Mouse (Mus musculus) forelimb bud, embryonic 11.5 days (tissue): ENCODE data around the gene Ccdc38.

Experiments
- DNase-seq: peaks from one replicate; pipeline ENCODE4 v3.0.0-alpha.2; 2012; ENCODE audit warnings: low read depth, low spot score

The Ccdc38 gene

DNA sequence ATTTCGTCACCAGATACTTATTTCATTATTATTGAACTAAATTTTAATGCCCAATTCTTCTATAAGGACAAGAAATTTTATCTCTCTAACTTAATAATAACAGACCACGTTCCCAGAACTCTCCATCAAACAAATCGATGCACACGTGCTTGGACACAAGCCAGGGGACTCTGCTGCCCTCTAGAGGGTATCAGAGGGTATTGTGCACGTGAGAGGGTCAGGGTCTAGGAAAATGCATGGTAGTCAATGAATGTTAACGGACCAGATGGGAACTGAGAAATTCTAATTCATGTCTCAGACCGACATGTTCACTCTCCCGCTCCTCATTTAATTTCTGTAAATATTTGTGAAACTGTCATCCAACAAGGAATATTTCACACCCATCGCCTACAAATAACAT is 67.6 kb downstream of the Ccdc38 start:
- peak; percentile 45 for DNase-seq

DNA sequence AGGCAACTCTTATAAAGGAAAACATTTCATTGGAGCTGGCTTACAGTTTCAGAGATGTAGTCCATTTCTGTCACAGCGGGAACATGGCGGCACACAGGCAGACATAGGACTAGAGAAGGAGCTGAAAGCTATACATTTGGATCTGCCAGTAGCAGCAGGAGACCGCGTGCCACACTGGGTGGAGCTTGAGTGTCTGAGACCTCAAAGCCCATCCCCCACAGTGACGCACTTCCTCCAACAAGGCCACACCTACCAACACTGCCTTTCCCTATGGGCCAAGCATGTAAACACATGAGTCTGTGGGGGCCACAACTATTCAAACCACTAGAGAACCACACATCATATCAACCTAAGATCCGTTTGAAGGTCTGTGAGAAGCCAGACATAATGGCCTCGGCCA is 68.8 kb downstream of the Ccdc38 start:
- DNase-seq, result no peak

DNA sequence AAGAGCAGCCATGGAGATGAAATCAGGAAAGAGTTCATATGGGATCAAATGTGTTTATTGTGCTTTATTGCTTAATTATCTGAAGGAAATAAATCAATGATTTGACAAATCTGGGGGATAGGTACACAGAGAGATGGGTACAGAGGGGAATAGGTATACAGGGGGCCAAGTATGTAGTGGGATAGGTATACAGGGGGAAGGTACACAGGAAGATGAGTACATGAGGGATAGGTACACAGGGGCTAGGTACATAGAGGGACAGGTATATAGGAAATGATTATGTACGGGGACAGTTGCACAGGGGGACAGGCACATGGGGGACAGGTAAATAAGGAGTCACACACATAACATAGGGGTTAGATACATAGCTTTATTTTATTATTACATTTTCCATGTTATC is 70.5 kb downstream of the Ccdc38 start:
- DNase-seq, result no peak

DNA sequence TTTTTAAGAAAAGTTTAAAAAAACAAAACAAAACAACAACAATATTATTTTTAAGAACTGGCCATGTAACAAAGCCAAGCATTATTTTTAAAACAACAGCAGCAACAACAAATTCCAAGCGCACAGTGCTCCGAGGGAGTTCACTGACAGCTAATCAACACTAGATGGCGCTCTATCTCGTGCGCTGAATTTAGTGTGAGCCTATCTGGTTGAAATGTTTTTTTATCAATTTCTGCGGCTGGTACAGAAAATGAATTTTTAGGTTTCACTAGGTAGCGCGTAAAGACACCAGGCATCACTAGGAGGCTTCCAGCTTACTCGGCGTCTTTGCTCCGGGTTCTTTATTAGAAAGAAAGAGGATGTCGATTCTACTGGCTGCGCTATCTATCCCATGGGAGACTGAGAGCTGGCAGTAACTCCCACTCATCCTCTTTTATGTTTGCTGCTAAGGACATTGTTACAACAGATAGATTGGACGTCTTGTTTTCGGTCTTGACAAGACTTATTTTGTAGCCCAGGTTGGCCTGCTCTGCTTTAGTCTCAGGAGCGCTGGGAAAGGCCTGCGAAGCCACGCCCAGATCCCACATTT is 71.1 kb downstream of the Ccdc38 start:
- no peak for DNase-seq

DNA sequence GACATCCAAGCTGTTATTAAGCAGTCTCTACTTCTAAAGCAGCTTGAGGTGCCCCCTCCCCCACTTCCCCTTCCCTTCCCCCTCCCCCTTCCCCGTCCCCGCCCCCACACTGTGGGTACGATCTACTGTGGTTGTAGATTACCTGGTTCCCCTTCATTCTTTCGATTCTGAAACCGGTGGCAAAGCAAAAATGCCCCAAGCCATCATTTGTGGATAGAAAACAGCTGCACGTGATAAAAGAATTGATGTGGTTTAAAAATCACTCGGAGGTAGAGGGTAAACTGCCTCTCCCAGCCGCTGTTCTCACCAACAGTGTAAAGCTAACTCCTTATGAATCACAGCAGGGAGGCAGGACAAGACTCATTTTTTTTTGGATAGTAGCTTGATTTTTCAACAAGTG is 74.4 kb downstream of the Ccdc38 start:
- DNase-seq, result no peak

DNA sequence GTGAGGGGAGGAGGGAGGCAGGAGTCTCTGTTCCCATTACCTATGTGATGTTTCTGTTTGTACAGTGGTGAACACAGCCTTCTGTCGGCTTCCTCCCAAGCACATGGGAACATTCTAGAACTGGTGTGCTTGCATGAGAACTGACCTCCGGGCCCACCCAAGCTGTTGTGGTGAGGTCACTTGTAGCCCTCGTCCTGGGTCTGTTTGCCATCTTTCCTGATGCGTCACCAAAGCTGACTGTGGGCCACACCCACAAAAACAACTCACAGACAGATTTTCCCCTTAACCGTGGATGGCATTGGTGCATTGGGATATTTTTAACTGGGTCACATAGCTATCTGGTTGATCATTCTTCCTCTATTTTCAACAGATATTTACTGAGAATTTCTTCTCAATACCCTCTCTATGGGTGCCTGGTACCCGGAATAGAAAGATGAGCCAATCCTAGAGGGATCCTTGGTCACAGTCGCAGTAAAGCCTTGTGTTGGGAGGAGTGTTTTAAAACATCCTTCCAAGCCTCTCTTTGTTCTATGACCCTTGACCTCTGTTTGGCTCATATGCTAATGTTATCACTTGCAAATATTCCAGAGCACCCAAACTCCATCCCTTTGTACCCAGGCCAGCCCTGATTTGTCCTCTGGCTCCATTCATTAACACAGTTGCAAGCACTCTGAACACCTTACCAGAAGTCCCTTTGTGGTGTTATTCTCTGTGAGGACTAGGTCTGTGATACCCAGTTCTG is 80.2 kb downstream of the Ccdc38 start:
- no peak for DNase-seq

DNA sequence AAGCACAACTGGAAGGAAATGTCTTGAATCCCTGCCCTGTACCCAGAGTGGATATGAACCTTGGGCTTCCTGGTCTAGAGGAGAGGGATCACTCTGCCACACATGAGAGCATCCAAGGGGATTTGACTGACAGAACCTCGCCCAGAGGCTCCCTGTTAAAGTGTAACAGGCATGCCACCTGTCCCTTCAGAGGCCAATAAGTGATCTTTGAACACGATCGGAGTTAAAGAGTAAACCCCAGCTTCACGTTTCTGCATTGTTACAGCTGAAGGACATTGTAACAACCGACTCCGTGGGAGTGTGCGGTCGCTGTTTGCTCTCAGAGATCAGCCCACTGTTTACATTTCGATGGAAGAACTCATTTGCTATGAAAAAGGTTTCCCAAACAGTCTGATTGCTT is 83.3 kb downstream of the Ccdc38 start:
- no peak for DNase-seq

DNA sequence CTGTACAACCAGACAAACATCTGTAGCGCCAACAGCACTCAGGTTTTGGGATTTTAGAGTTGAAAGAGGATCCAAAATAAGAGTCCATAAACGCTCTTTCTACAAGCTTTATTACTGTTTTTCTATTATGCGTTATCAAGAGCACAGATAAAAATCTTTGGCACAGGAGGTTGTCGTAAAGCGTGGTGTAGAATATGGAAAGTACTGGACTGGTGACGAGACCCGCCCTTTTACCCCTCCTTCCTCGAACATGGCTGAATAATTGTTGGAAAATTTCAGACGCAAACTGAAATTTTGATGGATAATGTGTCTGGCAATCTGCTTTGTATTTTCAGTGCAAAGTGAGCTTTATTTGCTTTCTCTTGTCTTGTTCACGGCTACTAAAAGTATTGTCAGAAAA is 83.7 kb downstream of the Ccdc38 start:
- no peak for DNase-seq

DNA sequence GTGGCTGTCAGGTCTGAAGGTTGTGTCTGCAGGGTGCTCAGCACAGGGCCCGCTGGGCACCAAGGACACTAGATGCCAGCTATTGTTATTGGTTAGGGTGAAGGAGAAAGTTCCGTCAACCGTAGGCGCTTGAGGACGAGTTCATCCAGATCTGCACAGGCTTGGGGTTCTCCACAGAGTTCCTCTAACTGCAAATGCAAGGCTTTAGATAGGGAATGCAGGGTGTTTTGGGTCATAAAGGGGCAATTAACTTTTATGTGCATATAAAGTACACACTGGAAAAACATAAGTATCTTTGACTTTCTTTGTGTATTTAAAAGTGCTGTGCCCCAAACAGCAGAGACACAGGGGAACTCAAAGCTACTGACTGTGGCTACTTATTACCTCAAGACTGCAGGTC is 89.9 kb downstream of the Ccdc38 start:
- no peak for DNase-seq

DNA sequence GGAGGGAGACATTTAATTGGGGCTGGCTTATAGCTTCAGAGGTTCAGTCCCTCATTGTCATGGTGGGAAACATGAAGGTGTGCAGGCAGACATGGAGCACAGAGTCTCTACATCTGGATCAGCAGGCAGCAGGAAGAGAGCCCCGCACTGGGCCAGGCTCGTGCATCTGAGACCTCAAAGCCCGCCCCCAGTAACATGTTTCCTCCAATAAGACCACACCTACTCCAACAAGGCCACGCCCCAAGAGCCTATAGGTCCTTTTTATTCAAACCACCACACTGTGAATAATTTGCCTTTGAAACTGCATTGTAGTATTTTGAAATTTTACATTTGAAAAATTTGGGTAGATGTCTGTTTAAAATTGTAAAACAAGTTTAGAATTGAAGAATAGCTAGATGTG is 91.7 kb downstream of the Ccdc38 start:
- no peak for DNase-seq

DNA sequence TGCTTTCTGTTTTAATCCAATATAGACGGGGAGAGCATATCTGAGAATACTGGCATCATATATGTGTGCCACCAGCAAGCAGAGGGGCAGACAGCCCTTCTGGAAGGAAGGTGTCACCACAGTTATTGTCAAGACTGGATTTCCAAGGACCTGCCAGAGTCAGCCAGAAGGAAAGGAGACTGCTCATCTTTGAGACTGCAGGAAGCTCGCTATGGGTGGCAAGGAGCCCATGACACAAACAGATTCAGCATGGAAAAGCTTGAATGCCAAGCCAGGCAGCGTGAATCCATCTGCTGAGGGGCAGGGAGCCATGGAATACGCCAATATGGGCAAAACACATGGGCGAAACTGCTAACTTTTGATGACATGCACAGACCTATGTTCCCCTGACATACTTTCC is 93.1 kb downstream of the Ccdc38 start:
- no peak for DNase-seq
